Mouse (Mus musculus): ENCODE results near the gene Litaf.

GRCm38 (mm10) chr16:11011939-11012338 is 54.0 kb downstream of the Litaf start:
- TF ChIP-seq CTCF (IDR thresholded peaks at IDR 0.05; ENCODE audit: extremely low read depth, insufficient read depth, insufficient read length, insufficient replicate concordance) (no peak), POLR2A (IDR thresholded peaks at IDR 0.05; ENCODE audit: low read depth, low read length) (no peak)
